Mouse (Mus musculus) G1E (cell line): Measurements from ENCODE around the gene Kcnj6.

Experiments used
- CTCF ChIP-seq: IDR thresholded peaks from 2 replicates; pipeline ENCODE4 v1.5.1; 2012; ENCODE audit warnings: low read depth, low read length, inconsistent platforms, mixed read lengths
- GATA1 ChIP-seq: IDR thresholded peaks from 2 replicates; pipeline ENCODE4 v1.6.1; 2012; ENCODE audit warnings: borderline replicate concordance, low read length, inconsistent platforms, mixed read lengths

- TF ChIP-seq CTCF: no peak
- TF ChIP-seq GATA1: no peak
Observed at GRCm38 (mm10) chr16:94865101-94865500, 132.4 kb downstream of the Kcnj6 start.
